Mouse (Mus musculus) cortical plate, adult 2 months (tissue): ENCODE measurements around the gene Wars. TPM values are rescaled to one million over a fixed set of nuclear protein-coding genes. Genes with fewer than 3 reads are reported as not detected.
A peak's percentile ranks its signal among the peaks of the same experiment; 100 is the strongest.

ENCODE experiments used
- H3K27ac ChIP-seq: fragments of 200-500 bp; 2 replicates; pipeline ENCODE4 v1.5.1; 2012; ENCODE audit warnings: low read length, control low read depth, inconsistent platforms; ENCODE audit not compliant: insufficient read depth
- H3K4me1 ChIP-seq: fragments of 200-500 bp; 2 replicates; pipeline ENCODE4 v1.6.1; 2011; ENCODE audit warnings: low read length; ENCODE audit not compliant: control insufficient read depth, insufficient read depth
- H3K4me3 ChIP-seq: fragments of 200-500 bp; 2 replicates; pipeline ENCODE4 v1.5.1; 2011; ENCODE audit warnings: mild to moderate bottlenecking, low read length, control low read depth; ENCODE audit not compliant: insufficient read depth
- CTCF ChIP-seq: fragments of 200-500 bp; IDR thresholded peaks from 2 replicates; pipeline ENCODE4 v1.5.1; 2011; ENCODE audit warnings: mild to moderate bottlenecking, control low read depth, low read length; ENCODE audit not compliant: insufficient read depth; ENCODE audit errors: extremely low read depth
- POLR2A ChIP-seq: fragments of 200-500 bp; IDR thresholded peaks from 2 replicates; pipeline ENCODE4 v1.6.1; 2011; ENCODE audit warnings: mild to moderate bottlenecking, low read length, control low read depth; ENCODE audit not compliant: insufficient read depth; ENCODE audit errors: extremely low read depth
- polyA plus RNA-seq: library from polyadenylated mRNA; depleted of rRNA; stranded (reverse); fragments of >200 nt; gene quantifications from 2 replicates; pipeline ENCODE4 v1.2.3, GENCODE M21; 2012; rRNA removed

Wars gene
- polyA plus RNA-seq = 98.2 and 103 TPM in 2 replicates

DNA sequence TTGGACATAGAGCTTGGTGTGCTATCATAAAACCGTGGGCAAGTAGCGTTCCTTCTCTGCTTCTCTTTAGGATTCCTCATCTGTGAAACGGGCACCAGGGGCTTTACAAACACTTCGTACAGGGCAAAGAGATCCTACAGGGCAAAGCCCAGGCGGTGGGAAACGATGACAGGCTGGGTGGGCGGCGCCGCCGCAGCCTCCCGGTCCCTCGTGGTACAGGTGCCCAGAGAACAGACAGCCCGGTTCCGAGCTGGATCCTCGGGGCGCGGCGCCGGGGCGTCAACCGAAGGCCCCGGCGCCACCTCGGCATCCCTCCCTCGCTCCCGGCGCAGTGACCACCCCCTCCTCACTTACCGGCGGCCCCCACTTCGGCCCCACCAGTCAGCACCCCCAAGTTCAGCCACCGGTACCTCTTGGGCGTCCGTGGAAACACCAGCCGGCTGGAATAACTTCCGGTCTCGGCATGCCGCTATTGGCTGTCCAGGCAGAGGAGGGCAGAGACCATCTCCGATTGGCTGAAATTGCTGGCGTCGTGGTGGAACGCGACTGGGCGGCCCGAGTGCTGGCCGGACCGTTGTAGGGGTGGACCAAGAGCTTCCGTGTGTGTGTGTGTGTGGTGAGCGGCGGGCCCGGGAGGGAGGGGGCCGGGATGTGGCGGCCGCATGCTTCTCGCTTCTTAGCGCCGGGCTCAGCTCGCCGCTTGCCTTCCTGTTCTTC lies at the start of gene Wars:
Gene Wars, minus strand, starts transcription at position 460 of the 717 bp plus-strand sequence.
- H3K27ac ChIP-seq = no peak within 1 kb of the TSS
- peaks cover 6% of the 10 kb centered on the region for H3K4me1 ChIP-seq
- peak; percentile 60; the same call in 1 of the 2 replicates for TF ChIP-seq POLR2A
- TF ChIP-seq CTCF = no peak
- H3K4me3 ChIP-seq = peak within 1 kb of the TSS; percentile 82

DNA sequence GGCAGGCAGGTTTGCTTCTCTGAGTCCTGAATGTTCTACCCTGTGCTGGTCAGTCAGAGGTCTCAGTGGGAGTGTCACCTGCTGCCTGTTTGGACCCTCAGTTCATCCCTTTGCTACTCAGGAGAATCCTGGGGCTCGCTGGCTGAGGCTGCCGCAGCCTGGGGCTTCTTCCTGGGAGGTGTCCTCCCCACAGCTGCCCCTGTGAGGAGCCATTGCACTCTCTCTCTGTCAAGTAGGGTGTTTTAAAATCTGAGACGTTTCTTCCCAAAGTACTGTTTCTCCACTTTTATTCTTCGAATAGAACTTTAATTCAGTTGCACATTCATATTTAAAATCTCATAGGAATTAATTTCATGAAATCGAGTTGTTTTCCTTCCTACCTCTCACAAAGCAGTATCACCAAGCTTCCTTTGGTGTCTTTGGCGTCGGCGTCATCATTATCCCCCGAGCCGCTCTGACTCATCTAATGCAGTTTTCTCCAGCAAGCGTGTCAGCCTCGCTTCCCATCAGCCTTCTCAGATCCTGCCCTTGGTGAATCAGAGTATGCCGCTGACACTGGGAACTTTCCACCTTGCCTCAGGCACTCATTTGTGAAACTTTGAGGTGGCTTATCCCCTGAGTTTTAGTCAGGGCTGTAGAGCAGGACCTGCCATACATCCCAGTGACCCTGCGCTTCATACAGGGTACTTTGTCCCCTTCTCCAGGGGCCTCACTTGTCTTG lies 48.4 kb upstream of the Wars start:
- Histone ChIP-seq H3K4me1 (no peaks in the 10 kb centered on the region), H3K27ac (no peak overlapping the region), H3K4me3 (no peak overlapping the region)
- no peak for TF ChIP-seq CTCF
- no peak for TF ChIP-seq POLR2A

DNA sequence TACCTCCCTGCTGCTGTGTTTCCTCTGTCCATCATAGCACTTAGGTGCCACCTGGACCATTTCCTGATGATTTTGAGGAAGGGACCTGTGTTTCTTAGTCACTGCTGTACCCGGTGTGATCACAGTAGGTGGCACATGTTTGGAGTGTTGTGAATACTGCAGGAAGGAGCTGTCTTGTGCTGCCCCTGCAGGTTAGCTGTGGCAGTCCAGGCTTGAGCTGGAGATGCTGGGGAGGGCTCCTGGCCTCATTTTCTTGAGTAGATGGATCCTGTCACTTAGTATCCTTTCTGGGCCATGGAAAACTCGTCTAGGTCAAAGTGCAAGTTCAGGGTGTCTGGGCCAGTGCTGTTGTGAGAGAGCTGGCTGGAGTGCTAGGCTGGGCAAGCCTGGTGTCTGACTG lies 47.3 kb upstream of the Wars start:
- Histone ChIP-seq H3K27ac (no peak overlapping the region), H3K4me3 (no peak overlapping the region), H3K4me1 (0 out of 2 replicates have a peak, but pooled peaks cover 2% of the 10 kb centered on the region)
- TF ChIP-seq CTCF = 0 out of 2 replicates have a peak, but pooled peaks have one; percentile 14
- TF ChIP-seq POLR2A = no peak

DNA sequence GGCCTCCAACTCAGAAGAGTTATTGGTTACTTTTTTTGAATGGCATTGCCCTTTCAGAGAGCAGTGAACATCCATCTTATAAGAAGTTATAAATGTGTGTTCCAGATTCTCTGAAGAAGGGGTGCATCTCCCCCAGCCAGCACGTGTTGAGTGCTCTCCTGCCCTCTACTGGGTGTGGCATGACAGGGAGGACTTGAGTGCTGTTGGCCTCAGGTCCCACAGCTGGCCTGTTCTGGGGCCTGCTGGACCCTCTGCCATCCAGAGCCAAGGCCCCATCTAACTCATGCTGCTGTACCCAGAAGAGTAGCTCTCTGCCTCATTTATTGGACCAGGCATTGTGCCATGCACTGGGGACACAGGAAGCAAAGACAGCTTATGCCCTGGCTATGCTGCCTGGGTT lies 46.3 kb upstream of the Wars start:
- Histone ChIP-seq H3K4me1 (0 out of 2 replicates have a peak, but pooled peaks cover 2% of the 10 kb centered on the region), H3K27ac (no peak overlapping the region), H3K4me3 (no peak overlapping the region)
- TF ChIP-seq CTCF = no peak
- no peak for TF ChIP-seq POLR2A

DNA sequence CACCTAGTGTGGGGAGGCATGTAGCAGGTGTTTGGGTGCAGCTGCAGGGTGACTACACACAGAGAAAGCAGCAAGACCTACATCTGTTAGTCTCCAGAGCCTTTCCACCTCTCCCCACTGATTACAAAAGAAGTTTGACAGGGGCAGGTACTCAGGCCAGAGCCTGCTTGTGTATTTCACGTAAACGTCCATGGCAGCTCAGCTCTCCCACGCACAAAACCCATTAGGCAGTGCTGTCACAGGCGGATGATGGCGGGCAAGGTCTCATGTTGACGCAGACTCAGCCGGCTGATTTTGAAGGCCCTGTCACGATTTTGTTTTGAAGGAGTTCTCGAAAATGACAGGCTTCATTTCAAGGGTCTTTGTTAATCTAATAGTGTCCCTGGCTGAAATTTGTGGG lies 45.3 kb upstream of the Wars start:
- Histone ChIP-seq H3K27ac (no peak overlapping the region), H3K4me3 (no peak overlapping the region), H3K4me1 (0 out of 2 replicates have a peak, but pooled peaks cover 2% of the 10 kb centered on the region)
- TF ChIP-seq POLR2A (no peak), CTCF (no peak)

DNA sequence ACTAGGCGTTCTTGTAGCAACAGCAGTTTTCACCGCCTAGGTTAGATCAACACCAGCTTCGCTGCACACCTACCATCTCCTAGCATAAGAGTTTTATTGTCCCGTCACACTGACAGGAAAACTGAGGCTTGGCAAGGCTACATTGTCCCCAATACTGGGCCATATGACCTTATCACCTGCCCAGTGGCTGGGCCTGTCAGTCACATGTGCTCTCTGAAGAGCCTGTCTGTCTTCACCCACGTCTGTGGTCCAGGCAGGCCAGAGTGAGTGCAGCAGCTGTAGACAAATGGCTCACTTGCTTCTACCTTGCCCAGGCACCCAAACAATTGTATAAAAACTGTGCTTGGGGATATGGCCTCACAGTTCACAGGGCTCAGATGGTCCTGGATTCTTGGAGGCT lies 44.9 kb upstream of the Wars start:
- H3K4me1 ChIP-seq = 0 out of 2 replicates have a peak, but pooled peaks cover 2% of the 10 kb centered on the region
- TF ChIP-seq POLR2A (no peak), CTCF (no peak)
- no peak overlapping the region for H3K27ac ChIP-seq
- H3K4me3 ChIP-seq = no peak overlapping the region

DNA sequence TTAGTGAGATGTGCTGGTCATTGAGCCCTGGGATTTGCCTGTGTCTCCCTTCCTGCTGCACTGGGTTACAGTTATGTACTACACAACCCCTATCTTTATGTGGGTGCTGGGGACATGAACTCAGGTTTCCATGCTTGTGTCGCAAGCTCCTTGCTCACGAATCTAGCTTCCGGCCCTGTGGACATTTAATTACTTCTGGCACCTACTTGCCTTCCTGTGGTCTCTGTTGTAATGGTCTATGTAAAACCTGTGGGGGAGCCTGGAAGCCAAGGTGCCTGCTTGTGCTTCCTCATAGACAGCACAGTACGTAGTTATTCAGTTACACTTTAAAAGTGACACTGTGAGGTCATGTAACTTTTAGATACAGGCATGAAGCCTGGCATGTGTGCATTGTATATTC lies 43.5 kb upstream of the Wars start:
- Histone ChIP-seq H3K4me1 (0 out of 2 replicates have a peak, but pooled peaks cover 2% of the 10 kb centered on the region), H3K4me3 (no peak overlapping the region), H3K27ac (no peak overlapping the region)
- TF ChIP-seq CTCF (no peak), POLR2A (no peak)

DNA sequence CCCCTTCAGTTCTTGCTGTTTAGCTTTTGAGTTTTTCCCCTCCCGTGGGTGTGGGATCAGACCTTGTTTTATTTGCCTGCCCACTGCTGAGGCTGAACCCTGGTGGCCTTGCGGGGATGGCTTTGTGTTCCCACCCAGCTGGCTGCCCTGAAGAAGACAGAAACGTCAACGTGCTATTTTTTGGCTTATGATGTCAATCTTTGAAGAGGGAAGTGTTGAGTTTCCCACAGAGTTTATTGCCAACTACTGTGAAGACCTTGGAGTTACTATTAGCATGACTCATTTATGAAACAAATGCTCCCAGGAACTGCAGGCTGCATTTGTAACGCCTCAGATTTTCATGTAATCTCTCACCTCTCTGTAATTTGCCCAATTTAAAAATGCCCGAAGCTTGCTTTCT lies 42.9 kb upstream of the Wars start:
- TF ChIP-seq POLR2A (no peak), CTCF (no peak)
- Histone ChIP-seq H3K4me3 (no peak overlapping the region), H3K27ac (no peak overlapping the region), H3K4me1 (0 out of 2 replicates have a peak, but pooled peaks cover 2% of the 10 kb centered on the region)

DNA sequence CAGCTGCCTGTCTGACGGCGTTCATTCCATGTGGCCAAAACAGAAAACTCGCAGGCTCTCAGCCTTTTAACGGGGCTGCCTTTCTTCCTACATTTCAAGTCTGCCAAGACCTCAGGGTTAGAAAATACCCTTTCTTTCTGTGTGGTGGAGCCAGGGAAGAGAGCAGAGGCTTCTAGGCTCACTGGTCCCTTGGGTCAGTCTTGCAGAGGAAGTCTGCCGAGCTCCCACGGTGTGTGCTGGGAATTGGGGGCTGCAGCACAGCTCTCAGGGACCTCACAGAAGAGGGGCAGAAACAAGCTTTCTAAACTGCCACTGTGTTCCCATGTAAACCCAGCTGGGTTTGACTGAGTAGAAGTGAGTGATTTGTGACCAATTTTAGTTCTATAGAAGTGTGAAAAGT lies 40.3 kb upstream of the Wars start:
- H3K4me1 ChIP-seq = 0 out of 2 replicates have a peak, but pooled peaks cover 2% of the 10 kb centered on the region
- no peak overlapping the region for H3K4me3 ChIP-seq
- H3K27ac ChIP-seq = no peak overlapping the region
- TF ChIP-seq POLR2A (no peak), CTCF (no peak)

DNA sequence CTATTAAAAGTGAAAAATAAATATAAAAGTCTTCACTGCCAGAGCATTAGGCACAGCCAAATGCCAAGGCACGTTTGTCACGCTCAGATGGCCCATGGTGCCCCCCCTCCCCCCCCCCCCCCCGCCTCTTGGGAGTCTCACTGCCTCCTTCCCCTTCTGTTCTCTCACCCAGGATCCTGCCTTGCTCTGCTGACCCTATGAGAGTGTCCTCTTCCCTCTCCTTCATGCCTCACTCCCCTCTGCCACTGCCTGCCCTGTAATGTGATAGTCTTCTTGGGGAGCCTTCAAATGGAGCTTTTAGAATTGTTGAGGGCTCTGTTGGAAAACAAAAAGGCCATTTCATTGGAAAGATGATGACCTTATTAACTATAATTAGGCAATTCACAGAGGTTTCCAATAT lies 38.1 kb upstream of the Wars start:
- no peak for TF ChIP-seq CTCF
- no peak overlapping the region for H3K4me3 ChIP-seq

More for the DNA sequence above, 38.1 kb upstream of the Wars start:
- 0 out of 2 replicates have a peak, but pooled peaks cover 2% of the 10 kb centered on the region for H3K4me1 ChIP-seq
- no peak overlapping the region for H3K27ac ChIP-seq
